13 mouse cellular contexts compared by ENCODE assay signal in the genomic region with DNA sequence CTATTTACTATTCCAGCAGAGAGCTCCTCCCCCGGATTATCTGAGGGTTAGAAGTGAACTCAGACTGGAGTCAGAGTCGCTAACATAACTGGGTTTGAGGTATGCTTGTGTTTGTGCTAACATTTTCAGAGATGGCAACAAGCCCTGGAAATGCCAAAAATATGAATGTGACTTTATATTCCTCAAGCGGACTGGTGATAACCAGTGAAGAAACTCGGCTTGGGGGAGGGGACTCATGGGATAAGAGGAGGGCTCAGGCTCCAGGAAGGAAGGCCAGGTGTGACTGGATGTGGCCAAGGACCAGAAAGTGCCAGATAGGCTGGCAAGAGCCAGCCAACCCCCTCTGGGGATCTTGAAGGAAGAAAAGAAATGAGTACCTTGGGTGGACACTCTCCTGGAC. TPM values are rescaled to one million over a fixed set of nuclear protein-coding genes. Genes with fewer than 3 reads are reported as not detected.
A peak's percentile ranks its signal among the peaks of the same experiment; 100 is the strongest.
DNase-seq lines count a peak whose midpoint lies in the region; ATAC-seq lines count a peak whose summit lies in the region.
"Had no signal": no experiment of that assay in that cellular context is flagged by ENCODE, and none has a peak within 500 bp of the region (broad histone marks: within the 10 kb centered on the region; RNA-seq: fewer than 3 reads in every experiment).

No protein-coding gene starts in this region.

- intact Hi-C loops in gastrocnemius, postnatal 36 days (cut with DNase I): no loop called here

- H3K4me3 ChIP-seq in embryonic facial prominence, embryonic 13.5 days: no peak overlapping the region
- H3K4me3 ChIP-seq in midbrain, embryonic 11.5 days (ENCODE audit: low read depth, low read length): no peak overlapping the region
- H3K4me3 ChIP-seq: forebrain, embryonic 12.5 days had no signal

- peak; percentile 44 for DNase-seq in kidney, adult 9 months
- DNase-seq in kidney, adult 11 months: no peak
- peak; percentile 40 for DNase-seq in Muller cell, postnatal 12 days (ENCODE audit: inconsistent ontology term)
- DNase-seq in midbrain, embryonic 11.5 days (ENCODE audit: low spot score, missing footprints): no peak
- no peak for DNase-seq in thymus, postnatal 0 days (ENCODE audit: low spot score)
- no peak for DNase-seq in gastrocnemius, postnatal 36 days
- DNase-seq in gastrocnemius, adult 8-10 months (ENCODE audit: low spot score in 2 of 2): no peak
- DNase-seq: cerebellum, postnatal 25 days; kidney, postnatal 14 days had no signal

- no peaks in the 10 kb centered on the region for H3K9me3 ChIP-seq in embryonic facial prominence, embryonic 13.5 days
- no peaks in the 10 kb centered on the region for H3K9me3 ChIP-seq in midbrain, embryonic 11.5 days (ENCODE audit: control insufficient read depth, low read length)
- H3K9me3 ChIP-seq: forebrain, embryonic 12.5 days had no signal

- peaks cover 73% of the 10 kb centered on the region for H3K36me3 ChIP-seq in embryonic facial prominence, embryonic 13.5 days
- peaks cover 13% of the 10 kb centered on the region; the same call in 1 of the 2 replicates for H3K36me3 ChIP-seq in midbrain, embryonic 11.5 days (ENCODE audit: control insufficient read depth, insufficient read depth, low read length)

- H3K4me1 ChIP-seq in embryonic facial prominence, embryonic 13.5 days: peaks cover 87% of the 10 kb centered on the region
- H3K4me1 ChIP-seq in midbrain, embryonic 11.5 days (ENCODE audit: control insufficient read depth, insufficient read depth, low read length): peaks cover 37% of the 10 kb centered on the region

- ATAC-seq in embryonic facial prominence, embryonic 13.5 days (ENCODE audit: insufficient number of reproducible peaks, insufficient read depth, low FRiP score, low TSS enrichment, low read depth): no peak
- ATAC-seq in midbrain, embryonic 11.5 days (ENCODE audit: low FRiP score): peak; percentile 30; the same call in 1 of the 2 replicates

- no peak overlapping the region for H3K4me2 ChIP-seq in embryonic facial prominence, embryonic 13.5 days
- H3K4me2 ChIP-seq in midbrain, embryonic 11.5 days: no peak overlapping the region
- H3K4me2 ChIP-seq: forebrain, embryonic 12.5 days; liver, embryonic 11.5 days had no signal

- H3K27ac ChIP-seq in embryonic facial prominence, embryonic 13.5 days: peak overlapping the region; percentile 82
- H3K27ac ChIP-seq in midbrain, embryonic 11.5 days (ENCODE audit: low read depth, low read length): no peak overlapping the region

- WGBS in embryonic facial prominence, embryonic 13.5 days: 30% methylated on average over 4 of the region's 4 CpGs
- 11% methylated on average over 4 of the region's 4 CpGs for WGBS in midbrain, embryonic 11.5 days

- H3K27me3 ChIP-seq in embryonic facial prominence, embryonic 13.5 days: no peaks in the 10 kb centered on the region
- H3K27me3 ChIP-seq in midbrain, embryonic 11.5 days (ENCODE audit: control insufficient read depth, insufficient read depth, low read length): no peaks in the 10 kb centered on the region
- H3K27me3 ChIP-seq: CH12.LX; forebrain, embryonic 12.5 days had no signal

- H3K9ac ChIP-seq in embryonic facial prominence, embryonic 13.5 days: no peak overlapping the region
- no peak overlapping the region for H3K9ac ChIP-seq in midbrain, embryonic 11.5 days (ENCODE audit: low read length)
- H3K9ac ChIP-seq: forebrain, embryonic 12.5 days had no signal

RNA-seq across cellular contexts. Expression of a gene that starts 19.7 kb away (rescaled TPM):
- polyA plus RNA-seq in embryonic facial prominence, embryonic 13.5 days (2015; fragmentation: Nextera tagmentation; extraction: Ambion mirVana): 16.7 and 17.6 TPM in 2 replicates
- polyA plus RNA-seq in midbrain, embryonic 11.5 days (2014; fragmentation: Nextera tagmentation; extraction: Ambion mirVana): 28.6 and 31.7 TPM in 2 replicates
- polyA plus RNA-seq in thymus, postnatal 0 days (2015; fragmentation: Nextera tagmentation; extraction: Ambion mirVana): 20.4 and 23.6 TPM in 2 replicates
- 10 to 100 TPM; 19.0 to 19.2 TPM for total RNA-seq in gastrocnemius, postnatal 36 days (2021)
- total RNA-seq in gastrocnemius, adult 8-10 months (2022): 10 to 100 TPM; 22.0 to 24.0 (median 22.7) TPM

Comparison
In these comparisons a context has a peak if more than half of its experiments do, and no peak if none do; other contexts are left out.
1. DNase-seq: peak in kidney, adult 9 months (single experiment) and Muller cell, postnatal 12 days (single experiment); none in kidney, adult 11 months (single experiment), midbrain, embryonic 11.5 days (single experiment), thymus, postnatal 0 days (single experiment), gastrocnemius, postnatal 36 days (0 of 2) and gastrocnemius, adult 8-10 months (0 of 2).